Mouse (Mus musculus): ENCODE data around the gene Kcnc3.
A peak's percentile ranks its signal among the peaks of the same experiment; 100 is the strongest.

The Kcnc3 gene

DNA sequence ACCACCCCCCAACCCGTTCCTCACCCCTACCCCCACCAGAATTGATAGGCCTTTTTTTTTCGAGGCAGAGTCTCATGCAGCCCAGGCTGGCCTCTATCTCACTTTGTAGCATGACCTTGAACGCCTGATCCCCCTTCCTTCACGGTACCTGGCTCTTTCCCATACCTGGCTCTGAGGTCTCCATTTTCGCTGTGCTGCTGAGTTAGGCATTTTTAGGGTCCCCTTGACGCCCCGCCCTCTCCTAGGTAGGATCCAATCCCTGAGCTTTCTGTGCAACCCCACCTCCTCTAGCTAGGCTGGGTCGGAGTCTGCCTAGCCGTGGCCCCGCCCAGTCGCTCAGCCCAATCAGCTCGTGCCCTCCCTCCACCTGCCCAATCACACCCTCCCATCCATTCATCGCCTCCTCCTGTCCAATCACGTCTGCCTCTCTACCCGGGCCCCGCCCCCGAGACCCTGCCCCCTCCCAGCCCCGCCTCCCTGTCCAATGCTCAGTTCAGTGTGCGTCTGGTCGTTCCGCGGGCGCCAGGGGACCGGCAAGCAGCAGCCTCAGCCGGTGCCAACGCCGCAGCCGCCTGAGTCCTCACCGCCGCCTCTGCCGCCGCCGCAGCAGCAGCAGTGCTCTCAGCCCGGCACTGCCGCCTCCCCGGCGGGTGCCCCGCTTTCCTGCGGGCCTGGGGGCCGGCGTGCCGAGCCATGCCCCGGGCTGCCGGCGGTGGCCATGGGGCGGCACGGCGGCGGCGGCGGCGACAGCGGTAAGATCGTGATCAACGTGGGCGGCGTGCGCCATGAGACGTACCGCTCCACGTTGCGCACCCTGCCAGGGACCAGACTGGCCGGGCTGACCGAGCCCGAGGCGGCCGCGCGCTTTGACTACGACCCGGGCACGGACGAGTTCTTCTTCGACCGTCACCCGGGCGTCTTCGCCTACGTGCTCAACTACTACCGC is at the start of gene Kcnc3:
Gene Kcnc3, plus strand, starts transcription at position 263 of the 946 bp plus-strand sequence.
- peak; percentile 93 to 94 for DNase-seq

DNA sequence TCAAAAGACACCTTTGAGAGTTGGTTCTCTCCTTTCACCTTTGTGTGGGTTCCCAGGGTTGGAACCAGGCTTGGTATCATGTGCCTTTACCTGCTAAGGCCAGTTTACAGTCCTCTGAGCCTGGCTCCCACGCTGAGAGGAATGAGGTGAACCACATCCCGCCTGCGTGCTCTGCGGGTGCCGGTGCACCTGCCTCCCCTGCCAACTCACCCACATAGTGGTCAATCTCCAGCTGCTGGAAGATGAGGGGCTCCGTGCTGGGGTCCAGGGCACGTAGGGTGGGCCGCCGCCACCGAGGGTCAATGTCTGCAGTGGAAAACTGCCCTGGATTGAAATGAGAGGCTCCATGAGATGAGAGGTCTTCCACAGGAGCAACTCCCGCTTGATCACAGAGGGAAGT is 47.9 kb upstream of the Kcnc3 start:
- DNase-seq = no peak

DNA sequence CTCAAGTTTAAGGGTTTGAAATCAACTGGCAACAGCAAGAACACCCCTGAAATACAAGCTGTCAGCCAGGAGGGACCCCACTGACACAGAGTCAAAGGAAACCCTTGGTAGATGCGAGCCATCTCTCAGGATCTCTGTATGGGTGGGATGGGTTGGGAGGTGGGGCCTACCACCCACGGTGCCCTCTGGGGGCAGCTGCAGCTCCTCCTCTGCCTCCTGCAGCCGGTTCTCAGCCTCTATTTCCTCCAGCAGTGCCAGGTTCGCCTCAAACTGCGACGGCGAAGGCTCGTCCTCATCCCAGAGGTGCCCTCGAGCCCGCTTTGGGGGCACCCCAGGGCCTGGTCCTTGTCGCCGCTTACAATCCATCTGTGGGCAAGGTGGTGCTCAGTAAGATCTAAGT is 47.4 kb upstream of the Kcnc3 start:
- DNase-seq = no peak

DNA sequence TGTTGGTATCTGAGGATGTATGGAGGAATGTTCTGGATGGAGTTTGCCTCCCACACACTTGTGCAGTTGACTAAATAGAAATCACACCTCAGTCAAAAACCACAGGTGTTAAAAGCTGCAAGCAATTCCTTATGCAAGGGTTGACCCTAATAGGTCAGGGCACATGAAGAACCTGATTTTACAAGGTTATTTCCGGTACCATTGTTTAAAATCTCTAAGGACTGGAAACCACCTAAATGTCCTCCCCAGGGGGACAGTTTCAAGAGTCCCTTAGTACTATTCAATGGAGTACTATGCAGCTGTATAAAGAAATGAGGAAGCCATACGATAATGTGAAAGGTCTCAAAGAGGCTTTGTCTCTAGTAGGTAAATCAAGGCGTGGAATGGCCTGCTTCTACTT is 44.2 kb upstream of the Kcnc3 start:
- DNase-seq = no peak

GRCm38 (mm10) chr7:44547041-44547440 is 43.4 kb upstream of the Kcnc3 start:
- no peak for DNase-seq

- DNase-seq = no peak
Measured at GRCm38 (mm10) chr7:44547725-44548124, 42.7 kb upstream of the Kcnc3 start.

DNA sequence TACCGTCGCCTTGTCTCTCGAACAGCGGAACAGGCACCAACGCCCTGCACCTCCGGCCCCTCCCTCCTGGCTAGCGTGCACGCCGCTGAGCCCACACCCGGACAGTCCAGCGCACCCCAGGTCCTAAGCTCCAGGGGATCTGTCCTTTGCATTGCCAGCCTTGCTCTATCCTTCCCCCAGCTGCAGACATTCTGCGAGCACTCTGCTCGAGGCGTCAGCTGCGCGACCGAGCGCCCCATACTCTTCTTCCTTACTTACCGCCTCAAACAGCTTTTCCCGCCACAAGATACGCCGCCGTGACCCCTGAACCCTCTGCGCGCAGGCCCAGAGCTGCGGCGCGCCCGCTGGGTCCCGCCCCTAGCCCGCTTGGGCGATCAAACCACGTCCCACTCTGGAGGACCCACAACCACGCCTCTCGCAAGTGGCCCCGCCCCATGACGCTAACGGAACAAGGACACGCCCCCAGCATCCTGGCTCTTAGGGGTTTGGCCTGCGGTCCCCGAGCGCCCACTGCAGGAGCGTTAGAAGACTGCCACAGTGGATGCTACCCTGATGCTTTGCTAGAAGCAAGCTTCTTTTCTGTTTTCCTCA is 41.9 kb upstream of the Kcnc3 start, which contains the start of gene Pold1:
Gene Pold1, minus strand, starts transcription at position 353 of the 591 bp plus-strand sequence.
- DNase-seq = peak; percentile 99 to 100

- no peak for DNase-seq
Measured at GRCm38 (mm10) chr7:44549621-44550408, 40.6 kb upstream of the Kcnc3 start.

DNA sequence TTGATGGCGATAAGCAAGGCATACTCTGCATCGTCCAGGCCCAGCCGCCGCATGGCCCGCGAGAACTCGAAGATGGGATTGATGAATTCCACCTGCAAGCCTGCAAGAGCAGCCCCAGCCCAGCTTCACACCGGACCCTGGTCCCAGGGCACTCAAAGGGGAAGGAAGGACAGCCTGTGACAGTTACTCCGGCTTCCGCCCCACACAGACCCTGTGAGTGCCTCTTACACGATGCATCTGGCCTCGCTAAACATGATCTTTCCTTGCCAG is 40.1 kb upstream of the Kcnc3 start:
- DNase-seq = no peak

DNA sequence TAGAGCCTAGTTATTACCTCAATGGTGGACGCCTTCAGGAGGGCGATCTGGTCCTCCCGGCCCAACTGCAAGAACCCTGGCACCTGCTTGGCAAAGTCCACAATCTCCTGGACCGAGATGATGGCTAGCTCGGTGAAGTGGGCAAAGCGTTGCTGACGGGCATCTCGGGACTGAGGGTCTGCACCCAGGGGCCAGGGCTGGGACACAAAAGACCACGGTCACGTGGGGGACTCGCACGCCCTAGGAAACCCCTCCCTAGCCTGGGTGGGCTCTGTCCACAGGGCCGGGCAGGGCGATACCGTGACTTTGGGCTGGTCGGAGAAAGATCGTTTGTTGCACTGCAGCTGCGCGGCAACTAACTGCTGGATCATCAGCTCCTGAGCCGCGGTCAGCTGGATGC is 39.2 kb upstream of the Kcnc3 start:
- no peak for DNase-seq

DNA sequence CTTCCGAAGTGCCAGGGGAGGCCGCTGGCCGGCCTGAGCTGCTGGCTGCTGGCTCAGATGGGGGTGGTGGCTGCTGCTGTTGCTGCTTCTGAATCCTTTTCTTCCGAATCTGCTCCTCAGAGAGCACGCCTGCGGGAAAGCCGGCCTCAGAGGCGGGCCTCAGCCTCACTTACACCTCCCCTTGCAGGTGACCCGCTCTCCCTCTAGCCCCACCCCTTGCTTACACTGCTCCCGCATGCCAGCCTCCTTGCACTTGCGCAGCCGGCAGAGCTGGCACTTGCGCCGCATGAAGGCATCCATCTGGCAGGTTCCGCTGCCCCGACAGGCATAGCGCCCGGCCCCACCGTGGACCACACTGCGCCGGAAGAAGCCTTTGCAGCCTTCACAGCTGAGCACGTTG is 38.7 kb upstream of the Kcnc3 start:
- no peak for DNase-seq

DNA sequence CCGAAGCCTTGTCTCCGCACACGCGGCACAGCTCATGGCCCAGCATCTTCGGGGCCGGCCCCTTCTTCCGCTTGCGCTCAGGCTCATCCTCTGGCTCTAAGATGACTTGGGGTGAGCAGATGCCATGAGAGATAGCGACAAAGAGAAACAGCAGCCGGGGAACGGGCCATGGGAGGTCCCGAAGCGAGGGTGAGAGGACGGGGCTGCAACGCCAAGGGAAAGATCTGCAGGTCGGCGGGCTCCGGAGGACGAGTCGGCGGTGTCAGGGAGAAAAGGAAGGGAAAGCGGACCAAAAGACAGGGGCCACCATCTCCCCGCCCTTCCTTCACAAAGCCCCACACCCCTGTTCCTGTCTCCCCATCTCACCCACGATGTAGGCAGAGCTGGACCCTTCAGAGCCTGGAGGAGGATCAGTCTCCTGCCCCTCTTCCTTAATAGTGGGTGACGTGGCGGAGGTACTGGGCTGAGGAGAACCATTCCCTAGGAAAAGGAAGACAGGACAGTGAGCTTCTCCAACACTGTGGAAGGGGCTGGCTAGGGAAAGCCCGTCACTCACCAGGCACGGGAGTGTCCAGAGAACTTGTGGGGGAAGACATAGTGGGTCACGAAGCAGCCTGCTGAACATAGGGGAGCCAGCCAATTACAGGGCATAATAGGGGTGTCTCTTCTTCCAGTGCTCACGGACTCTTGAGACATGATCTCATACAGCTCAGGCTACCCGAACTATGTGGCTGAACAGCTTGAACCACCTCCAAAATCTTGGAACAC is 38.1 kb upstream of the Kcnc3 start:
- no peak for DNase-seq

DNA sequence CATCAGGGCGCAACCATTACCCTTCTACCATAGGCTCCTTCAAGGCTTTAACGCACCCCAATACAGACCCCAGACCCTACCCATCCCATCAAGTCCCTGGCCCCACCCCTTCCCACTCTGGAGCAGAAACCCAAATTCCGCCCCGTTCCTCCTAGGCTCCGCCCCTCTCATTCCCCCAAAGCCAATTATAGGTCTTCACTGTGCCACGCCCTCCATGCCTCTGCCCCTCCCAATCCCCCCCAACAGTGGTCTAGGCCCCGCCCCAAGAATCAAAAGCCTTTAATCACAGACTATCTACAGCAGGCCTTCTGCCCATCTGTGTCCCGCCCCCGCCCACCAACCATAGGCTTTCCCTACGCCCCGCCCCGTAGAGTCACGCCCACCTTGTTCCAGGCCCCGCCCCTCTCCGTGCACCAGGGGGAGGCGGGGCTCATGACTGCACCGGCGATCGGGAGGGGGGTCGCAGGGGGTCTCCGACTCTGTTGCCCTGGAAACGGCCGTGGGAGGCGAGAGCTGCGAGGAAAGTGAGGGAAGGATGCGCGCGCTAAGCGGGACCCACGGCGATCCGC is 37.2 kb upstream of the Kcnc3 start:
- DNase-seq = peak; percentile 71 to 77

- peak; percentile 97 to 98 for DNase-seq
Measured at GRCm38 (mm10) chr7:44553826-44554225, 36.6 kb upstream of the Kcnc3 start, which contains the start of gene Nr1h2. TSS of gene Nr1h2 (minus strand) at chr7:44553951.

DNA sequence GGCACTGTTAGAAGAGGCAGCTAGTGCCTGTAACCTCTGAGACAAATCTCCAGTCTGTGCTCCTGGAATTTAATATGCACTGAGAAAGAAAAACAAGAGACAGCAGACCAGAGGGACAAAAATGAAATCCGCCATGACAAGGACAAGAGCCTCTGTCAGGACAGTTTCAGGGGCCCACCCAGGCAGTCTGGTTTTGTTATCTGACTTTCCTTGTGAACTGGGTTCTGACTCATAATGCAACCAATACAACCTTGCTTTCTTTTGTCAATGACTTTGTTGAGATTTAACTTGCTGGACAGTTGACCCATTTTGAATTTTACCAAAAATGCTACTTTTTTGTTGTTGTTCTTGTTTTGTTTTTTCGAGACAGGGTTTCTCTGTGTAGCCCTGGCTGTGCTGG is 32.8 kb upstream of the Kcnc3 start:
- DNase-seq = no peak

GRCm38 (mm10) chr7:44560435-44561400 is 29.7 kb upstream of the Kcnc3 start:
- DNase-seq = peak; percentile 70 to 79

DNA sequence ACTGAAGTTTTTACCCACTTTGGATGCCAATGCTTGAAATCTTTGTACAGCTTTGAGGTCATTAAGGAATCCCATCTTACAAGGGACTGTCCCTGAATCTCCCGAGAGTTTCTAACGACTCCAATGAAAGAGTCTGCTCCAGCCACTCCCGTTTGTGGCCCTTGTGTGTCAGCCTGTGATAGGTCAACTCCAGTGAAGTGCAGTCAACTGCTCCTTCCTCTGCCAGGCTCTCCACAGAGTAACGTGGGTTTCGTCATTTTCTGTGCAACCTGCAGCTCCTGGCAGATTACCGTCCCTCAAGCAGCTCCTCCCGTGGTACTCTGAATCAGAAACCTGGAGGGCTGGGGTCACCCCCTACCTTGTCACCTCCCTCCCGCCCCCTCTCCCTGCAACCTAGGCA is 27.2 kb upstream of the Kcnc3 start:
- peak; percentile 60 to 63 for DNase-seq

DNA sequence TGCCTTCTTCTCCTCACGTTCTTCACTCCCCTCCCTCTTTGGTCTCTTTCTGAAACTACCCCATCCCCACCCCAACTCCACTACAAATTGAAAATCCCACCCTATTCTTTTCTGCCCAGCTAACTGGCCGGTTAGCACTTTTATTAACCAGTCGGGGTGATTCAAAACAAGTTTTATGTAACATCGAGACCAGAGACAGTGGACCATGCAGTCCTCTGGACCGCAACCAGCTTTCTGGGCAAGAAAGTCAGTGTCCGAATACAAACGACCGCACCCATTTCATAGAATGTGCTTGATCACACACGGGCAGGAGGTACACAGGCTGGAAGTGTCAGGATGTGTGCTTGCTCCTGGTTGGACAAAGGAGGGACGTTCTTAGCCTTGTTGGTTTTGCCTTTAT is 26.0 kb upstream of the Kcnc3 start:
- DNase-seq = no peak

GRCm38 (mm10) chr7:44565414-44565813 is 25.1 kb upstream of the Kcnc3 start:
- no peak for DNase-seq

DNA sequence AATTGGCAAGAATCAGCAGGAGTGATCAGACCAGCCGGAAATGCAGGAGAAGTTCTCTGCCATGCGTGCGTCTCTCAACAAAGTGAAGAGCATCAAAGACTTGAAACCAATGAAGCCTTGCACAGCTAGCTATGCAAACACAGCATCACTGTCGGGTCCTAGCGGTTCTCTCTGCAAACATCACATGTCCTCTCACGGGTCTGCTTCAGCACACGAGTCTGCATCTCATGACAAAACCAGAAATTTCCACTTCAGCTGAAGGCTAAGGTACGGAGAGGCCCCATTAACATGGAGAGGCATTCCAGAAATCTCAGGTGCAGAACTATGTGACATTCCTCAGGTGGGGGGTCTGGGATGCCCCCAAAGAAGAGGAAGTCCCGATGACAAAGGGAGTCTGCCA is 21.7 kb upstream of the Kcnc3 start:
- DNase-seq = no peak

DNA sequence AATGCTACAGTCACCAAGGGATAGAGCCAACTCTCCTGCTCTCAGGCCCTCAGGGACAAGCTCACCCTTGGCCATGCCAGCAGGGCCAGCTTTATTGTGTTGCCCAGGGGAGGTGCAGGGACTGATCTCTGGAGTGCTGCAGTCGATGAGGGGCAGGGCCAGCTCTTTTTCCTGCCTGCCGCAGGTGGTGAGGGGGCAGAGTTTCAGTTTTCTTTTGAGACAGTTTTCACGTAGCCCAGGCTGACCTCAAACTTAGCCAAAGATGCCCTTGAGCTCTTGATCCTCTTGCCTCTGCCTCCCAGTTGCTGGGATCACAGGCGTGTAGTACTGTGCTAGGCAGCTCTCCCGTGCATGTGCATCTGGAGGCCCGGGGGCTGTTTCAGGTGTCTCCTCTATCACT is 19.5 kb upstream of the Kcnc3 start:
- DNase-seq = no peak

Measured in lung, adult 18-20 months (tissue).